Mouse (Mus musculus): ENCODE results near the gene Stk17b. TPM values are rescaled to one million over a fixed set of nuclear protein-coding genes. Genes with fewer than 3 reads are reported as not detected.
A peak's percentile ranks its signal among the peaks of the same experiment; 100 is the strongest.

The Stk17b gene
- polyA plus RNA-seq (2015; fragmentation: Nextera tagmentation; extraction: Ambion mirVana): 14.6 and 15.6 TPM in 2 replicates

DNA sequence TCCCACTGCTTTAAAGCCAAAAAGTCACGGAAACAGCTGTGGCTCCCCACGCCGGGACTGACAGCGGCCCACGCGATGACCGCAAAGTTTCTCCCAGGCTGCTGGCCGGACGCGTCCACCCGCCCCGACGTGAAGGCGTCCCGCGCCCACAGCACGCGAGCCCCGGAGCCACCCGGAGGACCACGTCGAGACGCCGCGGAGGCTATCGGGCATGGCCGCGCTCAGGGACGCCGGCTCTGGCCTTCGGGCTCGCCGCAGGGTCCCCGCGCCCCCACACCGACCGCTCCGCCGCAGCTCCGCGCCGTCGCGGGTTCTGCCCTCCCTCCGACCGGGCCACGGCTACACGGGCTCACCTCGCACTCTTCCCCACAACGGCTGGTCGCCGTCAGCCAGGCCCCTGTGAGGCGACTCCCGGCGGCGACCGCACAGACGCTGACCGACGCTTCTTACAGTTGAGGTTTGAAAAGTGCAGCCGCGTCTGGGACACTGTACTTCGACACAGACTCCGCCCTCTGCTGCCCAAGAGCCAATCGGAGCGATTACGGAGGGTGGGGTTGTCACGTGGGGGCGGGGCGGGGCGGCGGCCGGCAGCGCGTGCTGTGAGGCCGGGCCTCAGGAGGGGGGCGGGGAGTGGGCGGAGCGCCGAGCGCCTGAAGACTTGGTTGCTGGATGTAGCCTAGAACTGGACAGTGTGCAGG is at the start of gene Stk17b:
Gene Stk17b (minus strand): TSS at position 504 of the 698 bp plus-strand sequence.
- Histone ChIP-seq H3K27me3 (replicated peaks) (no peaks in the 10 kb centered on the region), H3K4me2 (peak within 1 kb of the TSS; percentile 69), H3K36me3 (no peaks in the 10 kb centered on the region), H3K9me3 (no peaks in the 10 kb centered on the region), H3K4me1 (no peaks in the 10 kb centered on the region), H3K27ac (peak within 1 kb of the TSS; percentile 91), H3K9ac (peak within 1 kb of the TSS; percentile 80), H3K4me3 (replicated peaks) (peak within 1 kb of the TSS; percentile 89)
- ATAC-seq (ENCODE audit: insufficient read depth, low FRiP score, low read depth): peak; percentile 98
- 1% methylated on average over 65 of the region's 81 CpGs for WGBS

DNA sequence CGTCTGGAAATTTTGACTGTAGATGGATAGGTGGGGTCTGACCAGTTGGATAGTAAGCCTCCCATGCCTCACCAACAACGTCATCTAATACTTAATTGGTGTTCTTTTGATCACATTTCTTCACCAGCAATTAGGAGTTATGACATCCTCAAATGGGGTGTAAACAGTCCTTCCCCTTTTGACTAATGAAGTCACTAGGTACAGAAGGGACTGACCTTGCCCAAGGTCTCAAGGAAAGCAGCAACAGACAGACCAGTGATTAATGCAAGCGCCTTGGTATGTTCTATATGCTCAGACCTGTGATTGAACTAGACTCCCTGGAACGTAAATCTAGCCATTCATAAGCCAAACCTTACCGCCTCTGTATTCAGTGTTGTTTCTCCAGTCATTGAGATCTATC is 45.3 kb upstream of the Stk17b start:
- Histone ChIP-seq H3K4me3 (replicated peaks) (no peak overlapping the region), H3K27me3 (replicated peaks) (no peaks in the 10 kb centered on the region), H3K9ac (no peak overlapping the region), H3K36me3 (no peaks in the 10 kb centered on the region), H3K4me1 (no peaks in the 10 kb centered on the region), H3K4me2 (no peak overlapping the region), H3K27ac (no peak overlapping the region), H3K9me3 (no peaks in the 10 kb centered on the region)
- WGBS: 86% methylated on average over 5 of the region's 5 CpGs
- ATAC-seq (ENCODE audit: insufficient read depth, low FRiP score, low read depth): no peak

DNA sequence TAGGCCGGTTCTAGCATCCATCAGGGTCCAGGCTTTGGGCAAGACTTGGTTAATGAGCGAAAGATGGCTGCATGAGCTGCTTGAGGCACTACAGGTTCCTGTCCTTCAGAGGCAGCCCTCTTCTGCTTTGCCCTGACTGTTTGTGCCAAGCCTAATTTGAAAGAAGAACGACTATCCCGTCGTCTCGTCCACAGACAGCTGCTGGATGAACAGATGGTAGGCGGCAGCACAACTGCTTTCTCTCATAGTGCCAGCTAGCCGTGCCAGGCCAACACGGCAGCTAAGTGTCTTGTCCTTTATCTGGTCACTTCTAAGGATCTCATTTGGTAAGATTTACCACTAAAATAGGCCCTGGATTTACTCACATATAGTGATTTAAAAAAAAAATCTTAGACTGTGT is 44.1 kb upstream of the Stk17b start:
- H3K9ac ChIP-seq: no peak overlapping the region
- no peaks in the 10 kb centered on the region for H3K4me1 ChIP-seq
- 83% methylated on average over 9 of the region's 9 CpGs for WGBS
- ATAC-seq (ENCODE audit: insufficient read depth, low FRiP score, low read depth): no peak
- no peak overlapping the region for H3K4me3 ChIP-seq (replicated peaks)
- no peak overlapping the region for H3K4me2 ChIP-seq
- H3K9me3 ChIP-seq: no peaks in the 10 kb centered on the region
- no peaks in the 10 kb centered on the region for H3K27me3 ChIP-seq (replicated peaks)
- H3K36me3 ChIP-seq: no peaks in the 10 kb centered on the region
- no peak overlapping the region for H3K27ac ChIP-seq

DNA sequence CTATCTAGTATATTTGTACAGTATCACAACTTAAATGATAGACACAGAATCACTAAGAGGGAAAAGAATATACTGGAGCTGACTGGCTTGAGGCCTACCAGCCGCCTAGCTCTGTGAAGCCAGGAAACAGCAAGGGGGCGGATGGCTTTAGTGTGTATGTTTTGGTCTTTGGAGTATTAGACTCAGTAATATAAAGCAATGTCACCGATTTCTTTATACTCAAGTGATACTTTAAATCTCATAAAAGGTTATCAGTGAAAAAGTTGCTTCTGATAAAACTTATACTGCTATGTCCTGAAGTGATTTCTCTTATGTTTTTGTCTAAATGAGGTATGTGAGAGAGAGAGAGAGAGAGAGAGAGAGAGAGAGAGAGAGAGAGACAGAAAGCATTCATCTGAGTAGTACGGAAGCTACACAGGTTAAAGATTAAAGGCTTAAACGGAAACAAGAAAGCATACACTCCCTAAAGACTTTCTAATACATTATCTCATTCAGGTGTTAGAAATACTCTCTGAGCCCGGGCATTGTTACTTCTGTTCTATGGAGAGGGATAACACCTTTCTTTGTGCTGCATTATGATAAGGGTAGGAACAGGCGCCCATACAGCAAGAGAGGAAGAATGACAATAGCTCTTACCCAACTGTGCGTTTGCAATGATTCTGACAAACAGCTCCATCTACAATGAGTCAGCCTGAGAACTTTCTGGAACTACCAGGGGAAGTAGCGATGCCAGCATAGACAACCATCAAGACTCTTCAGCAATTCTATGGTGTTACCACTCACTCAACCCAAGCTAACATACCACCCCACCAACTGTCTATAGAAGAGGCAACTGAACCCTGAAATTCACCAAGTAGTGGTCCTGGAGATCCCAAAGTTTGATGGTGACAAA is 39.7 kb upstream of the Stk17b start:
- H3K27ac ChIP-seq: no peak overlapping the region
- WGBS: 80% methylated on average over 9 of the region's 9 CpGs

DNA sequence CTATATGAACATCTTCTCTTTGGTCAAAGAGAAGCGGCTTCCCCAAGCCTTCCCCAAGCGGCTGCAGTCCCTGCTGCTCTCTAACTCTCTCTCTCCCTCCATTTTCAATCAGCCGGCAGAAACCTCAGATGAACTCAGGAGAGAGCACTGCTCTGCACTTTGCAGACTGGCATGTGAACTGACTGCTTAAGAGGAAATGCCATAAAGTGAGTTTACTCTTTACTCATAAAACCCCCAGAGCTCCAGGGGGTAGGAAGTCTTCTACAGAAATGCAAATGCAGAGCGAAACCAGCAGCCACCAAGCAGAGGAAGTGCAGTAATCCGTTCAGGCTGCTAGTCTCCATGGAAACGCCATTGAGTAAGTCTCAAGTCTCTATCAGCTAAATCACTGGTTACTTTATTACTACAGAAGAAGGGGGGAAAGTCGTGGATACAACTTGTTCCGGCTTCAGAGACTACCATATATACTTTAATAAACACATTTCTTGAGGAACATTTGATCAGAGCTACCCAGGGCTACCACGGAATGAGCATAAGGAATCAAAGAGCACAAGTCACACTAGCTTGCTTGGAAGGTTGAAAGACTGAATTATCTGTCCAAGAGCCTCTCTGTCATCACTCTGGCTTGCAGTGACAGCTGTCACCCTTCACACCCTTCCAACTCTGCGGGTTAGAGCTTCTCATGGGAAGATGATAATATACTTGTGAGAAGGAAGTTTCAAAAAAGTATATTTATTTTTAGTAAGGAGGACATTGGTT is 38.8 kb upstream of the Stk17b start:
- WGBS: 8% methylated on average over 10 of the region's 10 CpGs
- Histone ChIP-seq H3K4me1 (no peaks in the 10 kb centered on the region), H3K9me3 (no peaks in the 10 kb centered on the region), H3K36me3 (no peaks in the 10 kb centered on the region), H3K9ac (no peak overlapping the region), H3K4me2 (peak overlapping the region; percentile 37), H3K4me3 (replicated peaks) (peak overlapping the region; percentile 8), H3K27me3 (replicated peaks) (no peaks in the 10 kb centered on the region), H3K27ac (peak overlapping the region; percentile 48; the same call in 1 of the 2 replicates)
- ATAC-seq (ENCODE audit: insufficient read depth, low FRiP score, low read depth): peak; percentile 53; the same call in 1 of the 2 replicates

More for the DNA sequence above, 39.7 kb upstream of the Stk17b start:
- 0 out of 2 replicates have a peak overlapping the region, but pooled peaks have one; percentile 37 for H3K4me2 ChIP-seq
- H3K9ac ChIP-seq: no peak overlapping the region
- H3K4me1 ChIP-seq: no peaks in the 10 kb centered on the region
- no peak for ATAC-seq (ENCODE audit: insufficient read depth, low FRiP score, low read depth)
- no peak overlapping the region for H3K4me3 ChIP-seq (replicated peaks)
- no peaks in the 10 kb centered on the region for H3K27me3 ChIP-seq (replicated peaks)
- H3K9me3 ChIP-seq: no peaks in the 10 kb centered on the region
- no peaks in the 10 kb centered on the region for H3K36me3 ChIP-seq

DNA sequence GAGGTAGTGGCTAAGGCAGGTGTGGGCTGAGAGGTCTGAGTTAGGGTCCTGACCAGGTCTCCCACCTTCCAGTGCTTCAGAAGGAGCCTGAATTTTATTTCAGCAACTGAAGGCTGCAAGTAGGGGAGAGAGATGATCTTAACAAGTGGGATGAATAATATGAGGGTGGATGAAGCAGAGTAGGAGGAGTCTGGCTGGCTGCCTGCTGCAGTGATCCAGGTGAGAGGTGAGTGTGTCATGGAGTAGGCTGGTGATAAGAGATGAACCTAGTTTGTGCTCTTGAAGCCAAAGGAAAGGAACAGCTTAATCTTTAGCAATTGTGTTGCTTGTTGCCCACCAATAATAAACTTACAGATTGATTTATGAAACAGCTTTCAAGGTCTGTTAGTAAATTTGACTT is 37.0 kb upstream of the Stk17b start:
- Histone ChIP-seq H3K9ac (no peak overlapping the region), H3K27me3 (replicated peaks) (no peaks in the 10 kb centered on the region), H3K36me3 (no peaks in the 10 kb centered on the region), H3K4me2 (no peak overlapping the region), H3K9me3 (no peaks in the 10 kb centered on the region), H3K4me3 (replicated peaks) (no peak overlapping the region), H3K27ac (no peak overlapping the region), H3K4me1 (no peaks in the 10 kb centered on the region)
- no peak for ATAC-seq (ENCODE audit: insufficient read depth, low FRiP score, low read depth)

DNA sequence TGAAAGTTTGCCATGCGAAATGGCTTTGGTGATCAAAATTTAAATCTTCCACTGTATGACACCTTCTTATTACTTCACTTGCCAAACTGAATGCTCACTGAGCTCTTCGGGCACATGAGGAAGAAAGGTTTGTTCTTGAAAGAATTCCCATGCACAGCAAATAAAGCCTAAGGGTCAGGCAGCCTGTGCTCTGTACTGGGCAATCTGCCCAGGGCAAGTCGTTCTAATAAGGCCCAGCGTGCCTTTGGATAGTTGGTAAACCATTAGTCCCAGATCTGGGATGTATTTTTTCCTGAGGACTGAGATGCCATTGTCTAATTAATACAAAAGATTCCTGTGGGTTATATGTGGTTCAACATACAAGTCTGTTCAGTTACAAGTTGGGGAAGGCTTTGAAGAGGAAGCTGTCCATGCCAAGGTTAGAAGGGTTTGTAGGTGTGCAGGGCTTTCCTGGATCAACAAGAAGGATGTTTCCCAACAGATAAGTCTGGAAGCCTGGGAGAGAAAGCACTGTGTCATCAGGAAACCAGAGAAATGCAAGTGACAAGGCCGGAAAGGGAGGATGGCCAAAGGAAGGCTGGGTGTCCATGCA is 35.1 kb upstream of the Stk17b start:
- H3K9me3 ChIP-seq: no peaks in the 10 kb centered on the region
- H3K36me3 ChIP-seq: no peaks in the 10 kb centered on the region
- H3K4me1 ChIP-seq: no peaks in the 10 kb centered on the region
- H3K4me2 ChIP-seq: no peak overlapping the region
- WGBS: 71% methylated on average over 5 of the region's 5 CpGs
- H3K9ac ChIP-seq: no peak overlapping the region
- no peaks in the 10 kb centered on the region for H3K27me3 ChIP-seq (replicated peaks)
- H3K4me3 ChIP-seq (replicated peaks): no peak overlapping the region
- H3K27ac ChIP-seq: no peak overlapping the region
- no peak for ATAC-seq (ENCODE audit: insufficient read depth, low FRiP score, low read depth)

DNA sequence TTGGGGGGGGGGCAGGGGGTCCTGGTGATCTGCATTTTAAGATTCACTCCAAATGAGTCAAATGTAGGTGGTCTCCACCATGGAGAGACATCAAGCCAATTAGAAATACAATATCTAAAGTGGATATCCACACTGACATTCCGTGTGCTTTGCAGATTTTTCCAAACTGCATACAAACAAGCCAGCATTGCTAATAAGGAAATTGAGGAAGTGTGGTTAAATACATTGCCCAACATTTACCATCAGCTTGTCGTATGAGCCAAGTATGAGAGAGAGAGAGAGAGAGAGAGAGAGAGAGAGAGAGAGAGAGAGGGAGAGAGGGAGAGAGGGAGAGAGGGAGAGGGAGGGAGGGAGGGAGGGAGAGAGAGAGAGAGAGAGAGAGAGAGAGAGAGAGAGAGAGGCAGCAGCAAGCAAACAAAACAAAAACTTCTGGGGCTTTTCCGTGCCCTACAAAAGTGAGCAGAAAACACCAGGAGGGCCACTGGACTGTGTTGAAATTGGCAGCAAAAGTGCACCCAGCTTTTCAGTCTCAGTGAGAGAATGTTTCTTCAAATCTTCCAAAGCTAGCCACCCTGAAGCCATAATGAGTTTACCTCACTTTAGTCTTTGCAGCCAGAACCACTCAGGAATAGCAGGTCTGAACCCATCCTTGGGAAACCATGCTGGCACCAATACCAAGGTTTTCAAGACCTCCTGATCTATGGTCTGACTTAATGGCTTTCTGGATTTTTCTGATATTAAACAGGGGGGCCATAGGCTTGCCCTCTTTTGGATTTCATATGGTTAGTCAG is 33.2 kb upstream of the Stk17b start:
- no peak for ATAC-seq (ENCODE audit: insufficient read depth, low FRiP score, low read depth)
- Histone ChIP-seq H3K9me3 (no peaks in the 10 kb centered on the region), H3K27ac (no peak overlapping the region), H3K27me3 (replicated peaks) (no peaks in the 10 kb centered on the region), H3K9ac (no peak overlapping the region), H3K36me3 (no peaks in the 10 kb centered on the region), H3K4me2 (no peak overlapping the region), H3K4me1 (no peaks in the 10 kb centered on the region), H3K4me3 (replicated peaks) (no peak overlapping the region)
- 56% methylated on average over 3 of the region's 3 CpGs for WGBS

DNA sequence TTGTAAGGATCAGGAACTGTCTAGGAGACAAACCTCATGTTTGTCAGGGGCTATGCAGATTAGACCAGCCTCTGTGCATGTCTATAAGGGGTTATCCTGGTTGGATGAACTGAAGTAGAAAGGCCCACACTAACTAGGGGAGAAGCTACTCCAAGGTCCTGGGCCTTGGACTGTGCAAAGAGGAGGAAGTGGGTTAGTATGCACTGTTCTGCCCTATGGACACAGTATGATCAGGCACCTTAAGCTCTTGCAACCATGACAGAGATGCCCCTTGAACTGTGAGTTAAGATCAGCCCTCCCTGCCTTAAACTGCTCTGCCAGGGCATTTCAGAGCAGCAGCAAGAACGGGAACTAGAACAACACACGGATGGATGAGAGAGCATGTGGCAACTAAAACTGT is 31.3 kb upstream of the Stk17b start:
- Histone ChIP-seq H3K27me3 (replicated peaks) (no peaks in the 10 kb centered on the region), H3K9me3 (no peaks in the 10 kb centered on the region), H3K9ac (no peak overlapping the region), H3K36me3 (no peaks in the 10 kb centered on the region), H3K27ac (no peak overlapping the region), H3K4me2 (no peak overlapping the region), H3K4me3 (replicated peaks) (no peak overlapping the region), H3K4me1 (no peaks in the 10 kb centered on the region)
- WGBS: 81% methylated on average over 2 of the region's 2 CpGs
- ATAC-seq (ENCODE audit: insufficient read depth, low FRiP score, low read depth): no peak

DNA sequence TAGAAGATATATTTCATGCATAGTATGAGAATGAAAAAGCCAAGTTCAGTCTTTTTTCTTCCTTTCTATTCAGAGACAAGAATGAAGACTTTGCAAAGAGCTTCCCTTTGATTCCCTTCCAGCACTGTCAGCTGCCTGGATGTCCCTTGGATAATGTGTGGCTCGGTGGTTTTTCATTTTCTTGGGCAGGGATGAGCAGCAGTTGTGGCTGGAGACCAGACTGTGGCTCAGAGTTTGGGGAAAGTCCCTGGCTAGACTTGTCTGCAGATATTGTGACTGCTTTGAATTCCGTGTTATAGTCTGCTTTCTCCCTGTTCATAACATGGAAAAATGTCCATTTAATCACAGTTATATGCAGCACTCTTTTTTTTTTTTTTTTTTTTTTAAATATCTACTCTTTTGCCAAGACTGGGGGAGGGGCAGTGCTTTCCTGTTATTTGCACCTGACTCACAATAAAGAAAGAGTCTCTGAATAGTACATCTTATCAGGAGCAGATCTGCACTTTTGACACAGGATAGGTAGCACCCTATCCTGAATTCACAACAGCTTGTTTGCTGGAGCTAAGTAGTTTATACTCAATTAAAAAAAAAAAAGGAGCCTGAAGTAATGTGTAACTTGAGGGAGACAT is 29.2 kb upstream of the Stk17b start:
- WGBS: 60% methylated on average over 2 of the region's 2 CpGs
- H3K4me3 ChIP-seq (replicated peaks): no peak overlapping the region
- ATAC-seq (ENCODE audit: insufficient read depth, low FRiP score, low read depth): no peak
- no peaks in the 10 kb centered on the region for H3K27me3 ChIP-seq (replicated peaks)
- H3K36me3 ChIP-seq: no peaks in the 10 kb centered on the region
- no peaks in the 10 kb centered on the region for H3K4me1 ChIP-seq
- H3K4me2 ChIP-seq: no peak overlapping the region
- no peak overlapping the region for H3K27ac ChIP-seq
- no peak overlapping the region for H3K9ac ChIP-seq
- no peaks in the 10 kb centered on the region for H3K9me3 ChIP-seq

DNA sequence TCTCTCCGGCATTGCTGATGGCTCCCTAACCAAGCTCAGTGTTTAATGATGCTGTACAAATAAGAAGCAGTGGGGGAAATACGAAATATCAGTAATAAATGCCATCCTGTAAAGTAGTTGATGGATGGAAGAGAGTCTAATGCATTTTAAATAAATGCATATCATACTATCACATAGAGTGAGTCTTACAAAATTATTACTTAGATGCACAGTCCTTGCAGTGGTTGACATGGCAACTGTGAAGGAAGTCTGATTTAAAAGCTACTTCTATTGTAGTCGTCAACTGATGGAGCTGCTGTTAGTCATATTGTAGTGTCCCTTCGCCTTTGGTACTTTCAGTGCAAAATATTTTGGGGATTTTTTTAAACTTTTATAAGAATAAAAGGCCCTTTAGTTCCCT is 26.9 kb upstream of the Stk17b start:
- Histone ChIP-seq H3K9ac (no peak overlapping the region), H3K4me1 (no peaks in the 10 kb centered on the region), H3K4me3 (replicated peaks) (no peak overlapping the region), H3K4me2 (no peak overlapping the region), H3K36me3 (no peaks in the 10 kb centered on the region), H3K27ac (no peak overlapping the region), H3K27me3 (replicated peaks) (no peaks in the 10 kb centered on the region), H3K9me3 (no peaks in the 10 kb centered on the region)
- ATAC-seq (ENCODE audit: insufficient read depth, low FRiP score, low read depth): no peak
- WGBS: 78% methylated on average over 4 of the region's 4 CpGs

All from stomach, embryonic 15.5 days (tissue).